Mouse (Mus musculus) midbrain, embryonic 11.5 days (tissue): ENCODE data around the gene Col6a4. TPM values are rescaled to one million over a fixed set of nuclear protein-coding genes. Genes with fewer than 3 reads are reported as not detected.

ENCODE experiments used
- ATAC-seq: fragments of 200-750 bp; cut with Nextera tagmentation; 2 replicates; pipeline ENCODE4 v1.8.0; 2017; ENCODE audit warnings: moderate TSS enrichment, moderate library complexity; ENCODE audit not compliant: low FRiP score
- DNase-seq: peaks from one replicate; pipeline ENCODE4 v3.0.0; 2015; ENCODE audit warnings: low spot score; ENCODE audit errors: missing footprints
- H3K27ac ChIP-seq: fragments of 300-500 bp; sonication (generic); 2 replicates; pipeline ENCODE4 v1.5.1; 2014; ENCODE audit warnings: low read depth, low read length
- H3K27me3 ChIP-seq: fragments of 300-500 bp; sonication (generic); 2 replicates; pipeline ENCODE4 v1.6.1; 2014; ENCODE audit warnings: mild to moderate bottlenecking, low read length, moderate library complexity, mixed read lengths; ENCODE audit not compliant: control insufficient read depth, insufficient read depth
- H3K36me3 ChIP-seq: fragments of 300-500 bp; sonication (generic); 2 replicates; pipeline ENCODE4 v1.6.1; 2014; ENCODE audit warnings: mild to moderate bottlenecking, low read length, moderate library complexity, mixed read lengths; ENCODE audit not compliant: control insufficient read depth, insufficient read depth
- H3K4me1 ChIP-seq: fragments of 300-500 bp; sonication (generic); 2 replicates; pipeline ENCODE4 v1.6.1; 2014; ENCODE audit warnings: low read length; ENCODE audit not compliant: control insufficient read depth, insufficient read depth
- H3K4me2 ChIP-seq: fragments of 300-500 bp; sonication (generic); 2 replicates; pipeline ENCODE4 v1.6.1; 2014; ENCODE audit warnings: mild to moderate bottlenecking, moderate library complexity
- H3K4me3 ChIP-seq: fragments of 300-500 bp; sonication (generic); 2 replicates; pipeline ENCODE4 v1.5.1; 2014; ENCODE audit warnings: low read depth, low read length
- H3K9ac ChIP-seq: fragments of 300-500 bp; sonication (generic); 2 replicates; pipeline ENCODE4 v1.6.1; 2014; ENCODE audit warnings: low read length
- H3K9me3 ChIP-seq: fragments of 300-500 bp; sonication (generic); 2 replicates; pipeline ENCODE4 v1.6.1; 2016; ENCODE audit warnings: low read length; ENCODE audit not compliant: control insufficient read depth
- WGBS: fragments of 180-500 bp; shearing (Covaris S2); extraction: QIAGEN DNeasy Blood & Tissue Kit; methylation state at CpG from one replicate; pipeline ENCODE4 v1.1.7; 2014; 5-methylcytosine and 5-hydroxymethylcytosine counted together
- polyA plus RNA-seq: library from polyadenylated mRNA; unstranded; fragments of >200 nt; fragmentation: Nextera tagmentation; extraction: Ambion mirVana; gene quantifications from 2 replicates; pipeline ENCODE4 v1.2.1, GENCODE M21; 2014

The Col6a4 gene
- polyA plus RNA-seq, 1 experiment from 2014 or later, result 0.11 TPM

GRCm38 (mm10) chr9:105960533-105960932 is 136.1 kb downstream of the Col6a4 start, which contains the start of gene Col6a5:
TSS of gene Col6a5 (minus strand) at chr9:105960643.
- ATAC-seq (no peak), DNase-seq (no peak)
- 21% methylated on average over 13 of the region's 13 CpGs for WGBS
- Histone ChIP-seq H3K4me2 (no peak within 1 kb of the TSS), H3K27me3 (no peaks in the 10 kb centered on the region), H3K4me1 (no peaks in the 10 kb centered on the region), H3K27ac (no peak within 1 kb of the TSS), H3K9me3 (no peaks in the 10 kb centered on the region), H3K36me3 (no peaks in the 10 kb centered on the region), H3K4me3 (no peak within 1 kb of the TSS), H3K9ac (no peak within 1 kb of the TSS)

- no peaks in the 10 kb centered on the region for H3K4me1 ChIP-seq
- no peaks in the 10 kb centered on the region for H3K27me3 ChIP-seq
- H3K9me3 ChIP-seq, result no peaks in the 10 kb centered on the region
- WGBS, result 83% methylated on average over 1 of the region's 1 CpGs
- H3K9ac ChIP-seq, result no peak overlapping the region
- H3K4me3 ChIP-seq, result no peak overlapping the region
- no peak for DNase-seq
- no peak overlapping the region for H3K27ac ChIP-seq
- H3K36me3 ChIP-seq, result no peaks in the 10 kb centered on the region
- H3K4me2 ChIP-seq, result no peak overlapping the region
- ATAC-seq, result no peak
Observed at GRCm38 (mm10) chr9:105959116-105959515, 137.5 kb downstream of the Col6a4 start.

GRCm38 (mm10) chr9:105949755-105950154 is 146.8 kb downstream of the Col6a4 start:
- Histone ChIP-seq H3K36me3 (no peaks in the 10 kb centered on the region), H3K4me3 (no peak overlapping the region), H3K9ac (no peak overlapping the region), H3K4me1 (no peaks in the 10 kb centered on the region), H3K9me3 (no peaks in the 10 kb centered on the region), H3K27ac (no peak overlapping the region), H3K4me2 (no peak overlapping the region), H3K27me3 (no peaks in the 10 kb centered on the region)
- DNase-seq, result no peak
- no peak for ATAC-seq
- WGBS, result 86% methylated on average over 1 of the region's 1 CpGs

GRCm38 (mm10) chr9:105947577-105947976 is 149.0 kb downstream of the Col6a4 start:
- Histone ChIP-seq H3K9me3 (no peaks in the 10 kb centered on the region), H3K4me1 (no peaks in the 10 kb centered on the region), H3K9ac (no peak overlapping the region), H3K36me3 (no peaks in the 10 kb centered on the region), H3K4me2 (no peak overlapping the region), H3K4me3 (no peak overlapping the region), H3K27me3 (no peaks in the 10 kb centered on the region), H3K27ac (no peak overlapping the region)
- ATAC-seq (no peak), DNase-seq (no peak)
- 84% methylated on average over 3 of the region's 3 CpGs for WGBS

Other genes with a start within 250 kb of the Col6a4 start
- gene Col6a5, start 136.1 kb downstream of the Col6a4 start, polyA plus RNA-seq, result 0.03 TPM in 2 replicates
- gene Glyctk, start 61.4 kb upstream of the Col6a4 start, polyA plus RNA-seq, result 5.6 and 6.3 TPM in 2 replicates
- gene Wdr82, start 74.1 kb upstream of the Col6a4 start, polyA plus RNA-seq, result 30.2 and 32.6 TPM in 2 replicates
- gene Ppm1m, start 103.0 kb upstream of the Col6a4 start, polyA plus RNA-seq, result 23.6 and 26.9 TPM in 2 replicates
- gene Twf2, start 106.3 kb upstream of the Col6a4 start, polyA plus RNA-seq, result 55.6 and 61.4 TPM in 2 replicates
- 0.15 TPM in 1 of 2 replicates, not detected in the other for gene Tlr9, start 125.8 kb upstream of the Col6a4 start, polyA plus RNA-seq
- 91.0 and 91.4 TPM in 2 replicates for gene Alas1, start 151.9 kb upstream of the Col6a4 start, polyA plus RNA-seq
- 29.4 and 30.9 TPM in 2 replicates for gene Poc1a, start 184.3 kb upstream of the Col6a4 start, polyA plus RNA-seq